Mouse (Mus musculus): ENCODE results near the gene Depdc1b. TPM values are rescaled to one million over a fixed set of nuclear protein-coding genes. Genes with fewer than 3 reads are reported as not detected.
A peak's percentile ranks its signal among the peaks of the same experiment; 100 is the strongest.

Depdc1b gene
- total RNA-seq (2022), result under 1 TPM; 0.17 to 0.34 (median 0.25) TPM

GRCm38 (mm10) chr13:108315702-108316486, at the start of gene Depdc1b:
TSS of gene Depdc1b (plus strand) at chr13:108316332.
- peak; percentile 92 for DNase-seq (ENCODE audit: low spot score in 2 of 2)

DNA sequence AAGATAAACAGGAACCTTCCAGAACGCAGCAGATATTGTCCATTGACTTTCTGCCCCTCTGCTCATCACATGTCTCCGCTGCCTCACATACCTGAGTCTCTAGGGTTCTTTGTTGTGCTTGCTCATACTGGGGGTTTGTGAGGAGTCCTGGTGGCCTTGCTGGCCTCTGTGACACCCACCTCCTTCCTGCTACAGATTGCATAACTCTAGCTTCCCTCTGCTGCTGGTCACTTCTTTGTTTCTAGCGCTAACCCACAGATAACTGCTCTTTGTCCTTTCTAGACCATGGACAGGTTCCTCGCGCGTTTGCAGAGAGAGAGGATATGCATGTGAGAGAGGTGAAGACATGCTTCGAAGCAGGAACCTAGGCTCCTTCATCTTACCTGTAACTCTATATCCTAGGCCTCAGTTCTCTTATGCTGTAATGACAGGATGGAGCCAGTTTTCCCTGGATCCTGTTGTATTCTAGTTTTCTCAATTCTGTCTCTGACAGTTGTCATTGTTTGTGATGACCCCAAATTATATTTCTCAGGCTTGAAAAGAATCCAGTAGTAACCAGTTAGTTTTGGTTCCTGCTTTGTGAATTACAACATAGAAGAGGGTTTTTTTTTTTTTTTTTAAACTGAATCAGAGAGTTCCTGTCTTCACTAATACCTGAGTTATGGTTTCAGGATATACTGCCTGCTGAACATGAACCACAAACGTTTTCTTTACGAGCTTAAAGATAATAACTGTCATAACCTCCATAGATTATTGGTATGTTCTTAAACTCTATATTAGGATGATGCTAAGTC, 48.1 kb upstream of the Depdc1b start:
- DNase-seq (ENCODE audit: low spot score in 2 of 2), result no peak

DNA sequence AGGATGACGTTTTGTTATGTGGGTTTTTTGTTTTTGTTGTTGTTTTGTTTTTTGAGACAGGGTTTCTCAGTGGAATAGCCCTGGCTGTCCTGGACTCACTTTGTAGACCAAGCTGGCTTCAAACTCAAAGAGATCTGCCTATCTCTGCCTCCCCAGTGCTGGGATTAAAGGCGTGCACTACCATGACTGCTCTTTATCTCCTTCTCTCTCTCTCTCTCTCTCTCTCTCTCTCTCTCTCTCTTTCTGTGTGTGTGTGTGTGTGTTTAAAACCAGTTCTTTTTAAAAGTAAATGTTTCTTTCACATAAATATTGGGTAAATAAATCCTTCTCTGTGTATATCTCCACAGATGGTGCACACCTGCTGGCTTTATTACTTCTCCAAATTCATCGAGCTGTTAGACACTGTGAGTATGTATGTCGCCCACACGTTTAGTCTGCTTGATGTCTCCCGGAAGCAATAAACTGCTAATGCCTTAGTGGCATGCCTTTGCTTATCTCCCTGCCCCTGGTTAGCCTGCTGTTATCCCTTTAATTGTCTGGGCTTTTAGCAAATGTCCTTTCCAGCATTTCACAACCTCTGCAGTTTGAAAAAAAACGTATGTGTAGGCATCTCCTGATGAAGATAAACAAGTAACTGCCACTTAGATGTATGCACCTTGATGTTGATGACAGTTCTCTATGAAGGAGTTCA, 44.5 kb upstream of the Depdc1b start:
- no peak for DNase-seq (ENCODE audit: low spot score in 2 of 2)

DNA sequence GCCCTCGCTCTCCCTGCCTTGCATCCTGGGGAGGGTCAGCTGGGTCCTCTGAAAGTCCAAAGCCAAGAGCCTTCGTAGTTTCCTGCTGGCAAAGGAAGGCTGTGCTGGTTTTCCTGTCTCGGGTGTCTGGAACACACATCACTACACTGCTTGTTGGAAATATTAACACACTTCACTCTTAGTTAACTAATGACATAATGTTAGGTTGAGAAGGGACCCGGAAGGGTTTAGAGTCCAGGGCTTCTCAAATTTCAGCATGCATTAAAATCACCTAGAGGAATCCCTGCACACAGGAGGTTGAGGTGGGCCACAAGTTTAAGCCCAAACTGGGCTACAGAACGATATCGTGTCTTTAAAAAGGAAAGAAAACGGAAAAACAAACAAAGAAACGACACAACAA, 43.8 kb upstream of the Depdc1b start:
- DNase-seq (ENCODE audit: low spot score in 2 of 2), result no peak

DNA sequence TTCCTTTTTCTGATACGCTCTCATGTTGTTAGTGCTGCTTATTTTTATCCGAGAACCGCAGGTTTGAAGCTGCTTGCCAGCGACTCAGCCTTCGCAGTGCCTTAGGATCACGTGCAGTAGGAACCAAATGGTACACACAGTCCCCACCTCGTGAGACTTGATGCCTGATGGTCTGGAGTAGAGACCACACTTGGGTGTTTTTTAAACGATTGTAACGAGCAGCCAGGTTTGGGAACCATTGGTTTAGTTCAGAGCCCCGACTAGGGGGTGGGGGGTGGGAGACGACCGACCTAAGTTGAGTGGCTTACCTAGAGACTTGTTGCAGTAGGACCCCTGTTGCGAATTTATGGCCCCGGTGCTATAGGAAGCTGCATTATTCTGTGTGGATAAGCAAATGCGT, 43.1 kb upstream of the Depdc1b start:
- no peak for DNase-seq (ENCODE audit: low spot score in 2 of 2)

GRCm38 (mm10) chr13:108273456-108273855, 42.7 kb upstream of the Depdc1b start:
- DNase-seq (ENCODE audit: low spot score in 2 of 2), result no peak

GRCm38 (mm10) chr13:108276561-108276960, 39.6 kb upstream of the Depdc1b start:
- no peak for DNase-seq (ENCODE audit: low spot score in 2 of 2)

DNA sequence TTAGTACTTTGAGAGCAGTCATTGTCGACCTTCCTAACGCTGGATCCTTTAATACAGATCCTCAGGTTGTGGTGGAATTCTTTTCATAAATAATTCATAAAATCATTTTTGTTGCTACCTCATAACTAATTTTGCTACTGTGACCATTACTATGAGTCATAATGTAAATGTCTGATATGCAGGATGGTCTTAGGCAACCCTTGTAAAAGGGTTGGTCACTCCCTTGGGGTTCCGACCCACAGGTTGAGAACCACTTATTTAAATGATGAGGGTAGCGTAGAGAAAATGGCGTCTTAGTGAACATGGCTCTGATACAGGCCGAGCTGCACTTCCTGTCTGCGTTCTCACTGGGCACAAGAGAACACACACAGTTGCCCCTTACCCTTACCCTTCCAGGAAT, 38.8 kb upstream of the Depdc1b start:
- DNase-seq (ENCODE audit: low spot score in 2 of 2), result no peak

GRCm38 (mm10) chr13:108278592-108278991, 37.5 kb upstream of the Depdc1b start:
- peak in 1 of 2 experiments; percentile 5 for DNase-seq (ENCODE audit: low spot score in 2 of 2)

GRCm38 (mm10) chr13:108284312-108284711, 31.8 kb upstream of the Depdc1b start:
- DNase-seq (ENCODE audit: low spot score in 2 of 2), result no peak

- DNase-seq (ENCODE audit: low spot score in 2 of 2), result no peak
Measured at GRCm38 (mm10) chr13:108287953-108288352, 28.2 kb upstream of the Depdc1b start.

GRCm38 (mm10) chr13:108289436-108289835, 26.7 kb upstream of the Depdc1b start:
- no peak for DNase-seq (ENCODE audit: low spot score in 2 of 2)

GRCm38 (mm10) chr13:108290314-108290713, 25.8 kb upstream of the Depdc1b start:
- no peak for DNase-seq (ENCODE audit: low spot score in 2 of 2)

- DNase-seq (ENCODE audit: low spot score in 2 of 2), result peak; percentile 14 to 32
Measured at GRCm38 (mm10) chr13:108297350-108298093, 18.6 kb upstream of the Depdc1b start.

- no peak for DNase-seq (ENCODE audit: low spot score in 2 of 2)
Measured at GRCm38 (mm10) chr13:108298241-108298640, 17.9 kb upstream of the Depdc1b start.

DNA sequence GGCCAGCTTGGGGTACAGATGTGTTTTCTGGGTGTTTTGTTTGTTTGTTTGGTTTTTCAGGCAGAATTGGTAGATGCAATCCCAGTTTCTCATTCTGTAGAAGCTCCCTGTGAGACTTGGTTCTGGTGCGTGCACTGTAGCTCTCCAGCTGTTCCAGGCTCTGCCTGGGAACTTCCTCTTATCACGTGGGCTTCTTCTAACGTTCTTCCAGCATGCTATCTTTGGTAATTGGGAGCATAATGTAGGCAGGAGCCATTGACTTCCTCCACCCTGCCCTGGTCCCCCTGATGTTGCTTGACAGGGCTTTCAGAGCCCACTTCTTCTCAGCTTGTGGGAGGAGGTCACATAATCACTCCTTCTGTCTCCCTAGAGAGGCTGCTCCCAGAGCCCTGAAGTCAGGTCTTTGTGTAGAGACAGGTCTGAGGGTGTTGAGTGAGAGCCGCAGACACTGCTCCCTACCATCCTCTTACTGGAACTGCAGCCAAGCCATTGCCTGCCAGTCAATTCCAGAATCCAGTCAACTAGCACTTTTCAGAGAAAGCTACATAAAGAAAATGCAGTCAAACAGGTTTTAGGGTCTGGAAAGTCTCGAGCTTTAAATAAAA, 15.7 kb upstream of the Depdc1b start:
- DNase-seq (ENCODE audit: low spot score in 2 of 2), result no peak

GRCm38 (mm10) chr13:108301411-108301810, 14.7 kb upstream of the Depdc1b start:
- DNase-seq (ENCODE audit: low spot score in 2 of 2), result peak; percentile 36 to 69

DNA sequence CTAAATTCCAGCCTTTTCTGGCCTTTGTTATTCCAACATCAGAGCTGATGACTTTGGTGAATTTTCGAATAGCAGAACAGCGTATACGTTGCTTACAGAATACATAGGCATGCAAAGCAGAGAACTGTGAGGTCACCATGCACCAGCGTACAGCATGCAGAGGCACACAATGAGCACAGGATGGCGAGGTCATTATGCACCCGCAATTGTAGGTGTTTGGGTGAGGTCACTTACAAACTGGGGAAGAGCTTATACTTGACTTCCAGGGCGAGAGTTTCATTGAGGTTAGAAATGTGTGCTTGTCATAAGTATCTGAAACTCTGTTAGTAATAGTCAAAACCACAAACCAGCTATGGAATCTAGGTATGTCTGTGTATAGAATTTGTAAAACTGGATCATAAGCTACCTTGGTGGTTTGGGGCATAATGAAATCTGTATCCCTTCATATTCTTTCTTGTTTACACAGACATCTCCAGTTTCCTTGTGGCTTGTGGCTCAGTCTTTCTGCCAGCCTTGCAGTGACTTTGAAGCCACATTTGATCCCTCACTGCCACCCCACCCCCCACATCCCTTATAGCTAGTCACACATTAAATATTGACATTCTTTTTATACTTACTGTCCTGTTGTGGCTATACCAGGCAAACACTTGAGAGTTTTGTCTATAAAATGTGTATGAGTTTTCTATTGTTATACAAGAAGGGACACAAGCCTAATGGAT, 13.0 kb upstream of the Depdc1b start:
- no peak for DNase-seq (ENCODE audit: low spot score in 2 of 2)

DNA sequence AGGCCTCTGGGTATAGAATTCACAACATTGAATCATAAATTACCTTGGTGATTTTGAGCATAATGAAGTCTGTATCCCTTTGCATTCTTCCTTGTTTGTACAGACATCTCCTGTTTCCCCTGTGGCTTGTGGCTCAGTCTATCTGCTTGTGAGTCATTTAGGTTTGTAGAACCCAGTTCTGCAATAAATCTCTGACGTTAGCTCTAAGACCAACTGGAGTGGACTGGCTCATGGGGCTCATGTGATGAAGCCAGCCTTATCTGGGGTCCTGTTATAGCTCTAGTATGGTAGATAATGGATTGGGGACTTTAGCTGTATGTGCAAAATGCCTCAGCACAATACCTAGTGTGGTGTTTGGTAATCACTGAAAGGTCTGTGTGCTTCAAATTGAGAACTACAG, 12.3 kb upstream of the Depdc1b start:
- DNase-seq (ENCODE audit: low spot score in 2 of 2), result no peak

- DNase-seq (ENCODE audit: low spot score in 2 of 2), result no peak
Measured at GRCm38 (mm10) chr13:108304680-108305079, 11.5 kb upstream of the Depdc1b start.
